Mouse (Mus musculus): Measurements from ENCODE around the gene Il9. TPM values are rescaled to one million over a fixed set of nuclear protein-coding genes. Genes with fewer than 3 reads are reported as not detected.

Gene Il9
- polyA plus RNA-seq, 1 experiment from 2014 or later: not detected

DNA sequence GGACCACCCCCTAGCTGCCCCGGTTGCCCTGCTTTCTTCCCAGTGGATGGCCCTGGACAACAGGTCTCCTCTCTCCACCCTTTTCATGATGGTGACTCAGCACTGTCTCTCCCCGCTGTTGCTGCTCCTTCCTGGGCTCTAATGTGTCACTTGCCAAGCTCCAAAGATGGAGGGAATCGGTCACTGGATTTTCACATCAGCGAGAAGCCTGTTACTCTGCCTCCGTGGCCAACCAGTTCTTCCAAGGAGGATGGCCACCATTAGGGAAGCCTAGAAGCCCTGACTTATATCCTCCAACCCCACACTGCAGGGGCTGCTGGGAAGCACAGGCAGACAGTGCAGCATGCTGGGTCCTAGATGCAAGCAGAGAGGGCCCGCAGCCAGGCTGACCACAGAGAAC is 10.8 kb downstream of the Il9 start:
- Histone ChIP-seq H3K4me3 (no peak overlapping the region), H3K9me3 (no peaks in the 10 kb centered on the region), H3K4me2 (no peak overlapping the region), H3K27me3 (replicated peaks) (peaks cover 19% of the 10 kb centered on the region), H3K4me1 (no peaks in the 10 kb centered on the region), H3K27ac (replicated peaks) (no peak overlapping the region), H3K36me3 (no peaks in the 10 kb centered on the region), H3K9ac (no peak overlapping the region)
- 84% methylated on average over 6 of the region's 6 CpGs for WGBS
- no peak for ATAC-seq (ENCODE audit: extremely low read depth, insufficient number of reproducible peaks, low FRiP score, low TSS enrichment)

DNA sequence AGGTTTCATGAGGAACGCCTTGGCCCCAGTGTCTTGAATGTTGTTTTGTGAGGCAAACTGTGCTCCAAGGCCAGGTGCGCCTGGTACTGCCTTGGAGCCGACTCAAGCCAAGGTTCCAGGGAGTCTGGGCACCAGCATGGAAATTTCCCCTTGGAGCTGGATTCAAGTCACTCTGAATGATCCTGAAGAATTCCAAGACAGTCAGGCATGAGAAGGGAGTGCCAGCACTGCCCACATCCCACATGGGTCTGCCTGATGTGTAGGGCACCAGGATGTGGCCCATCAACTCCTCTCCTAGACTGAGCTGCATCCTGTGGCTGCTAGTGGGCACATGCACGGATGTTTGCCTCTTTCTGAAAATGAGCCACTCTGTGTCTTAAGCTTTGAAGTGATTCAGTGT is 13.5 kb downstream of the Il9 start:
- no peak for ATAC-seq (ENCODE audit: extremely low read depth, insufficient number of reproducible peaks, low FRiP score, low TSS enrichment)
- H3K4me2 ChIP-seq: no peak overlapping the region
- H3K27me3 ChIP-seq (replicated peaks): peaks cover 8% of the 10 kb centered on the region
- H3K4me1 ChIP-seq: no peaks in the 10 kb centered on the region
- no peak overlapping the region for H3K4me3 ChIP-seq
- no peak overlapping the region for H3K27ac ChIP-seq (replicated peaks)
- H3K36me3 ChIP-seq: no peaks in the 10 kb centered on the region
- 84% methylated on average over 4 of the region's 4 CpGs for WGBS
- no peaks in the 10 kb centered on the region for H3K9me3 ChIP-seq
- H3K9ac ChIP-seq: no peak overlapping the region

DNA sequence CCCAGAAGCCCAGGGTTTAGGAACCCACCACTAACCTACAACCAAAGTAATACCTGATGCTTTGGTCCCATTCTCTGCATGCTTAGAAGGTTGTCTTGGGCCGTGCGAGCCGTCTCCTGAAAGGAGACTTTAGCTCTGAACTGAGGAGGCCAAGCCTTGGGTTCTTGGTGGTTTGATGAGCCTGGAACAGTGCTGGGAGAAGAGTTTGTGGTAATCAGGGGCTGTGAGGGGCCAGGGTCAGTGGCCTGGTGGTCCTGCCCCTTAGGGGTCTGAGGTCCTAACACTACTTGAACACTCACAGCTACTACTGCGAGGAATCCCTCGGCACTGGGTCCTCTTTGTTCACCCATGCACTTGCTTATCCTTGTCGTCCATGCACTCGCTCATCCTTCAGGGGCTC is 14.3 kb downstream of the Il9 start:
- Histone ChIP-seq H3K4me2 (no peak overlapping the region), H3K36me3 (no peaks in the 10 kb centered on the region), H3K4me1 (no peaks in the 10 kb centered on the region), H3K27me3 (replicated peaks) (peaks cover 5% of the 10 kb centered on the region), H3K27ac (replicated peaks) (no peak overlapping the region), H3K9me3 (no peaks in the 10 kb centered on the region), H3K4me3 (no peak overlapping the region), H3K9ac (no peak overlapping the region)
- WGBS: 83% methylated on average over 7 of the region's 7 CpGs
- no peak for ATAC-seq (ENCODE audit: extremely low read depth, insufficient number of reproducible peaks, low FRiP score, low TSS enrichment)

DNA sequence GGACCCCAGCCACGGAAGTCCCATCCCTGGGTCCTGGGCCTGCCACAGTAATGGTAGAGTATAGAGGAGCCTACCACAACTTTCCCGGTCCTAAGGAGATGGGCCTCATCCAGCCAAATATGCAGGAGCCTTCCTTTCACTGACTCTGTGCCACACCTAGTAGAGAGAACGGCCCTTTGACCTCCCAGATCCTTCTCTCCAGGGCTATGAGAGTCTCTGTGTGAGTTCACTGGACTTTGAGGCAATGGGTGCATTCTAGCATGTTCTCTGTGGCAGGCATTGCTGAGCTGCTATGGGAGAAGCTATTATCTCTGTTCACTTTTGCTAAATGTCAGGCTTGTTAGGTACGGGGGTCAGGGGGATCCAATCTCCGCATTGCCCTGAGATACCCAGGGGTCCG is 18.3 kb downstream of the Il9 start:
- Histone ChIP-seq H3K27ac (replicated peaks) (no peak overlapping the region), H3K36me3 (no peaks in the 10 kb centered on the region), H3K4me3 (no peak overlapping the region), H3K4me1 (no peaks in the 10 kb centered on the region), H3K27me3 (replicated peaks) (peaks cover 5% of the 10 kb centered on the region), H3K9me3 (no peaks in the 10 kb centered on the region), H3K9ac (no peak overlapping the region), H3K4me2 (no peak overlapping the region)
- ATAC-seq (ENCODE audit: extremely low read depth, insufficient number of reproducible peaks, low FRiP score, low TSS enrichment): no peak
- WGBS: 69% methylated on average over 6 of the region's 6 CpGs

DNA sequence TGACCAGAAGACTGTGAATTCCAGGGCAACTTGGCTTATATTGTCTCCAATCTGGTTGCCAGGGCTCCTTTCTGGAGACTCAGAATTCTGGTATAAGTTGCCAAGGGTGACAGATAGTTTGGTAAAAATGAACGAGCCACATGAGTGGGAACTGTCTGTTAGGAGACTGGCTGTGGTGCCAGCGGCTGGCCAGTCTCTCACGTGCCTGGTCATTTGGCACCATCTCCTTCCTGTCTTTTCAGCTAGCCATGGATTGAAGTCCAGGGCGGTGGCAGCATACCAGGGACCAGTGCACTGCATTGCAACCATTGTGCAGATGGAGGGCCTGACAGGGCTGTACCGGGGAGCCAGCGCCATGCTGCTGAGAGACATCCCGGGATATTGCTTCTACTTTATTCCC is 18.8 kb downstream of the Il9 start:
- 89% methylated on average over 7 of the region's 7 CpGs for WGBS
- H3K9ac ChIP-seq: no peak overlapping the region
- H3K27ac ChIP-seq (replicated peaks): no peak overlapping the region
- ATAC-seq (ENCODE audit: extremely low read depth, insufficient number of reproducible peaks, low FRiP score, low TSS enrichment): no peak
- no peaks in the 10 kb centered on the region for H3K9me3 ChIP-seq
- no peak overlapping the region for H3K4me2 ChIP-seq
- H3K36me3 ChIP-seq: no peaks in the 10 kb centered on the region
- no peaks in the 10 kb centered on the region for H3K4me1 ChIP-seq
- no peak overlapping the region for H3K4me3 ChIP-seq
- peaks cover 8% of the 10 kb centered on the region for H3K27me3 ChIP-seq (replicated peaks)

DNA sequence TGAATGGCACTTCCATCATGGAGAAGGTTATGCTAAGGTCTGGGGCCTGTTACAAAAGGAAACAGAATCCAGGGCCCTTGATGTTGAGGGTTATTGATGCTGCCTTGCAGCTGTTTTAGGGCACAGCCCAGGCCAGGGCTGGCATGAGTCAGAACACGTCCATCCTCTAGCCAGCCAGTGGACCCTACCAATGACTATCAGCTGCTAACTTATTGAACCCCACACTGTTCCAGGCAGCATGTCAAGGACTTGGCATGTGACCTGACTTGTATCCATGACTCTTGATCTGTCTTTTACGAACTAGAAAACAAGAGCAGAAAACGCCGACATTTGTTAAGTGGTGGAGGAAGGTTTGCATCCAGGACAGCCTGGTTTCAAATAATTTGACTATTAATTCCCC is 19.3 kb downstream of the Il9 start:
- no peak overlapping the region for H3K27ac ChIP-seq (replicated peaks)
- WGBS: 79% methylated on average over 4 of the region's 4 CpGs
- ATAC-seq (ENCODE audit: extremely low read depth, insufficient number of reproducible peaks, low FRiP score, low TSS enrichment): no peak

DNA sequence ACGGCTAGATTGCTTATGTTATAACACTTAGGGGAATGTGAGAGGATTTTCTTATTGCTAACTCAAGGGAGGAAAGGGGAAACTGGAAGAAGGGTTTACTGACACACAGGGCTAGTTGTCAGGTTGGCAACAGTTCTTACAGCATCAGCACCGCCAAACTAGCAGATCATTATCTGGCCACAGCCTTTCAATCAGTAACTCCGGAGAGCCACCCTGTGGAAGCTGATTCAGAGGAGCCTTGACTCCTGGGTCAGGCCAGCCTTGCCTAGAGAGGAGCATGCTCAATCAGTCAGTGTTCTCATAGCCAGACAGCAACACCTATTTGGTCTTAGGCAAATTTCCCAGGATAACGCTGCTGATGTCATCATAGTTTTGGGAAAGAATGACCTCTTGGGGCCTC is 20.6 kb downstream of the Il9 start:
- Histone ChIP-seq H3K4me2 (no peak overlapping the region), H3K27ac (replicated peaks) (no peak overlapping the region), H3K9me3 (no peaks in the 10 kb centered on the region), H3K4me1 (no peaks in the 10 kb centered on the region), H3K27me3 (replicated peaks) (peaks cover 18% of the 10 kb centered on the region), H3K4me3 (no peak overlapping the region), H3K9ac (no peak overlapping the region), H3K36me3 (no peaks in the 10 kb centered on the region)
- ATAC-seq (ENCODE audit: extremely low read depth, insufficient number of reproducible peaks, low FRiP score, low TSS enrichment): no peak
- WGBS: 62% methylated on average over 4 of the region's 4 CpGs

More for the DNA sequence above, 19.3 kb downstream of the Il9 start:
- no peak overlapping the region for H3K4me2 ChIP-seq
- no peaks in the 10 kb centered on the region for H3K4me1 ChIP-seq
- no peaks in the 10 kb centered on the region for H3K36me3 ChIP-seq
- H3K9ac ChIP-seq: no peak overlapping the region
- no peaks in the 10 kb centered on the region for H3K9me3 ChIP-seq
- peaks cover 10% of the 10 kb centered on the region for H3K27me3 ChIP-seq (replicated peaks)
- no peak overlapping the region for H3K4me3 ChIP-seq

DNA sequence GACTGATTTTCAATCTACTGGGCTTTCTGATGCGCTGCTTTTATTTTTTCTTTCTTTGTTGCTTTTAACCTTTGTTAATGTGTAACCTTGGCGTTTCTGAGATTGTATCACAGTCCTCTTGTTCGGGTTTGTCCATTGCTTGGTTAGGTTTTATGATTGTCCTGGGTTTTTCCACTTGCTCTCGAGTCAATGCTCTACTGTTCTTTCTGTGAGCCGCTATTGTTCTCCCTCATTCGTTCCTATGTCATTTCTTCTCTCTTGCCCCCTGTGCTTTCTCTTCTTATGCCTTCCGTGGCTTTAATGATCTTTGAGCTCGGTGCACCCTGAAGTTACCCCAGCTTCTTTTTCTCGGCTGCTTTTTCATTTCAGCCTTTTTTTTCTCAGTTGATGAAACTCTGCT is 24.0 kb downstream of the Il9 start:
- WGBS: 65% methylated on average over 9 of the region's 9 CpGs
- H3K4me2 ChIP-seq: no peak overlapping the region
- no peaks in the 10 kb centered on the region for H3K4me1 ChIP-seq
- no peak overlapping the region for H3K4me3 ChIP-seq
- no peak overlapping the region for H3K9ac ChIP-seq
- no peaks in the 10 kb centered on the region for H3K9me3 ChIP-seq
- peaks cover 13% of the 10 kb centered on the region for H3K27me3 ChIP-seq (replicated peaks)
- ATAC-seq (ENCODE audit: extremely low read depth, insufficient number of reproducible peaks, low FRiP score, low TSS enrichment): no peak
- H3K27ac ChIP-seq (replicated peaks): no peak overlapping the region
- H3K36me3 ChIP-seq: no peaks in the 10 kb centered on the region

DNA sequence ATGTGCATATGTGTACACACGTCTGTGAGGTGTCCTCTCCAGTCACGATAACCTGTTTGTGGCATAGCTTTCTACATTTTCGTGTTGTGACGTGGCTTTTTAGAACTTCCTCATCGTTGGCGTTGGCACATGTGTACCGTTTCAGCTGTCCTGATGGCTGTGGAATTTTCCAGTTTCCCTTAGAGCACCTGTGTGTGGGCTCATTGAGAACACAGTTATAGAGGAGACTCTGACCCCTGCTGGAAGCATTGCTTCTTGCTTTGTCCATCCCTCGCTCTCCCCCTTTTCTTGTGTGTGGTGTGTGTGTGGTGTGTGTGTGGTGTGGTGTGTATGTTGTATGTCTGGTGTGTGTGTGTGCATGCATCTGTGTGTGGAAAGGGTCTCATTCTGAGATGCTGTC is 32.0 kb downstream of the Il9 start:
- H3K36me3 ChIP-seq: no peaks in the 10 kb centered on the region
- 80% methylated on average over 8 of the region's 8 CpGs for WGBS
- no peak overlapping the region for H3K4me3 ChIP-seq
- H3K27ac ChIP-seq (replicated peaks): no peak overlapping the region
- H3K9me3 ChIP-seq: no peaks in the 10 kb centered on the region
- H3K4me1 ChIP-seq: no peaks in the 10 kb centered on the region
- no peak overlapping the region for H3K4me2 ChIP-seq
- no peak for ATAC-seq (ENCODE audit: extremely low read depth, insufficient number of reproducible peaks, low FRiP score, low TSS enrichment)
- peaks cover 17% of the 10 kb centered on the region; the same call in 1 of the 2 replicates for H3K27me3 ChIP-seq (replicated peaks)
- H3K9ac ChIP-seq: no peak overlapping the region

DNA sequence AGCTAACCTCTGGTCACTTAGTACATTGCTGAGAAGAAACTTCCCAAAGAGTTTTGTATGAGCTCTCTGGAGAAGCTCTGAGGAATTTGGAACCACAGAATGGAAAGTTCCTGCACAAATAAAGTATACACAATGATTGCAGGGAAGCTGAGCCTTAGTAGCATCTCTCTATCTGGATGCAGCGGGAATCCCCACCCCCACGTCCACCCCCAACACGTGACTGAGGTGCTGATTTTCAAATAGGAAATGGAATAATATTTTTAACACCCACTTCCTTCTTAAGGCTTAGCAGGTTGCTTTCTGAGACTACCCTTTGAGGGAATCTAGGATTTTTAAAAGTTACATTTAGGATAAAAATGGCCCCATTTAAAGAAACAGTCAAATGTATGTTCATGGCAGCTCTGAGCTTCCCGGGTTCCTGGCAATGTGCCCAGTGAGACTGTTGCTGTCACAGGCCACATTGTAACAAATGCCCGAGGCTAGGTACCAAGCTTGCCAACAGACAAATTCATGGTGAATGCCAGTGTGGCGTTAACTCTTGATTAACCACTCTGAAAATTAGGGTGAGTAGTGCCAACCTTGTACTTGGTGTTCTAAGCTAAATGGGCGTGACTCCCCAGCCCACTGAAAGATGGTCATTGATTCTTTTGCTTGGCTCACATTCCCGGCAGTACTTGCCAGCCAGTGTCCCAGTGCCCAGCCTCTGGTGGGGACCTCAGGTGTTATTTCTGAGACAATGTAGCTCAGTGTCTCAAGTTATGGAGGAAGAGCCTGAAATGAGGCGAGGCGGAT is 32.6 kb downstream of the Il9 start:
- Histone ChIP-seq H3K36me3 (no peaks in the 10 kb centered on the region), H3K27ac (replicated peaks) (no peak overlapping the region), H3K4me2 (no peak overlapping the region), H3K4me1 (no peaks in the 10 kb centered on the region), H3K27me3 (replicated peaks) (peaks cover 18% of the 10 kb centered on the region; the same call in 1 of the 2 replicates), H3K9ac (no peak overlapping the region), H3K9me3 (no peaks in the 10 kb centered on the region), H3K4me3 (no peak overlapping the region)
- no peak for ATAC-seq (ENCODE audit: extremely low read depth, insufficient number of reproducible peaks, low FRiP score, low TSS enrichment)
- 63% methylated on average over 10 of the region's 10 CpGs for WGBS

DNA sequence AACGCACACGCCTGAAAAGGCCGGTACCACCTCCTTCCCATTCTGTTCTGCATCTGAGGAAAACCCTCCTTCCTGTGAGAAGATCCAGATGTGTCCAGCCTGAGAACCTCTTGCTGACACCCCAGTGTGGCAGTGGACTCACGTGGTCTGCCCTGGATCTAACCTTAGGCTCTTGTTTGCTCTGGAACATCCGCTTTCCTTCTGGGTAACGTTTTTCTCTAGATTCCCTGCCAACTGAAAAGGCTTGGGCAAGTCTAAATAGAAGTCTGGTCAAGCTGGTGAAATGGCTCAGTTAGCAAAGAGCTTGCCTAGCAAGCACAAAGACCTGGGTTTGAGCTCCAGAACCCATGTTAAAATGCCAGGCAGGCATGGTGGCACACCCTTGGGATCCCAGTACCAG is 37.0 kb downstream of the Il9 start:
- no peak for ATAC-seq (ENCODE audit: extremely low read depth, insufficient number of reproducible peaks, low FRiP score, low TSS enrichment)
- no peak overlapping the region for H3K27ac ChIP-seq (replicated peaks)
- no peaks in the 10 kb centered on the region for H3K4me1 ChIP-seq
- no peak overlapping the region for H3K4me2 ChIP-seq
- peaks cover 40% of the 10 kb centered on the region for H3K27me3 ChIP-seq (replicated peaks)
- 77% methylated on average over 6 of the region's 6 CpGs for WGBS
- H3K36me3 ChIP-seq: no peaks in the 10 kb centered on the region
- H3K9me3 ChIP-seq: no peaks in the 10 kb centered on the region
- no peak overlapping the region for H3K9ac ChIP-seq
- H3K4me3 ChIP-seq: no peak overlapping the region

DNA sequence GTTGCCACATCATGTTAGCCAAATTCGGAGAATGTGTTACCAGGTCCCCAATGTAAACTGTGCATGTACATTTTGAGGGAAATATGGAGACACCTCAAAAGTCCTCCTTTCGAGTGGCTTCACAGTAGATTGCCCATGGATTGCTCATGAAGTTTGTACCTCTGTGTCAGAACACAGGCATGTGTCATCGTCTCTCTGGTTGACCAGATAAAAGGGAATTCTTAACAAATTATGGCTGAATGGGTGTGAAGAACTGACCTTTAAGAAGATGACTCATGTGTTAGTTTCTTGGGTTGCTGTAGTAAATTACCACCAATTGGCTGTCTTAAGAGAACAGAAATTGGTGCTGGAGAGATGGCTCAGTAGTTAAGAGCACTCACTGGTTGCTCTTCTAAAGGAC is 37.9 kb downstream of the Il9 start:
- Histone ChIP-seq H3K27ac (replicated peaks) (no peak overlapping the region), H3K9me3 (no peaks in the 10 kb centered on the region), H3K4me1 (no peaks in the 10 kb centered on the region), H3K4me3 (no peak overlapping the region), H3K36me3 (no peaks in the 10 kb centered on the region), H3K27me3 (replicated peaks) (peaks cover 49% of the 10 kb centered on the region), H3K9ac (no peak overlapping the region), H3K4me2 (no peak overlapping the region)
- ATAC-seq (ENCODE audit: extremely low read depth, insufficient number of reproducible peaks, low FRiP score, low TSS enrichment): no peak
- WGBS: 78% methylated on average over 3 of the region's 3 CpGs

Measured in heart, embryonic 13.5 days (tissue).